Mouse (Mus musculus): ENCODE measurements at regions not wholly inside any gene's neighbourhood (a gene's known extent, or its start where the extent isn't known, plus 50 kb on each side); places are given as distances from the start of the nearest gene placed in this dataset.

- no peaks in the 10 kb centered on the region for H3K36me3 ChIP-seq (ENCODE audit: control insufficient read depth, insufficient read depth, low read length)
- no peaks in the 10 kb centered on the region for H3K27me3 ChIP-seq (ENCODE audit: control insufficient read depth, insufficient read depth, low read length)
- no peak overlapping the region for H3K9ac ChIP-seq (ENCODE audit: low read length)
- H3K4me3 ChIP-seq (ENCODE audit: control insufficient read depth in 1 of 2, insufficient read depth in 1 of 2, low read depth in 1 of 2, low read length in 2 of 2), result no peak overlapping the region
- peaks cover 0 to 4% of the 10 kb centered on the region in 2 experiments; a peak in 1 of 4 replicates for H3K4me1 ChIP-seq (ENCODE audit: control insufficient read depth in 2 of 2, insufficient read depth in 2 of 2, low read length in 2 of 2)
- H3K9me3 ChIP-seq (ENCODE audit: control insufficient read depth, low read length), result no peaks in the 10 kb centered on the region
- no peak for ATAC-seq (ENCODE audit: insufficient number of reproducible peaks, insufficient read depth, low FRiP score, low read depth)
- 88% methylated on average over 3 of the region's 3 CpGs for WGBS
- H3K27ac ChIP-seq (replicated peaks in 1 of 2; ENCODE audit: control insufficient read depth in 1 of 2, insufficient read depth in 1 of 2, low read depth in 2 of 2, low read length in 2 of 2), result no peak overlapping the region
- no peak overlapping the region for H3K4me2 ChIP-seq (ENCODE audit: low read length)
Measured at GRCm38 (mm10) chr9:94467846-94468245, 70.0 kb downstream of the 1190002N15Rik start.

DNA sequence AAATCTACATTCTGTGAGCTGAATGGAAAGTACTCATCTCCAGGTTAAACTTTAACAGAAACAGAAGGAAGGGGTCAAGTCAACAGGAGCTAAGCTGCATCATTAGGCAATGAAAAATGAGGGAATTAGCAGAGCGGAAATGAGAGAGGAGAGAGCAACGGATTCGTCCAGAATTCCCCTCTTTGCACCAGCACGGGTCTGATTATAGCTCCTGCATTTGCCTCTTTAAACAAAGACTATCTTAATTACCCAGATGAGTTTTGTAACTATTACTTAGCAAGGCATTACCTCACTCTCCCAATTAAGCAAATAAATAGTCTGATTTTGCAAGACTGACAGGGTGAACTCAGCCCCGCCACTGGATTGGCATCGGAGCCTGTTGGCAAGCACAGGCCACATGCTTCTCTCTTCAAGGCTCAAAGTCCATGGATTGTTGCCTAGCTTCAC lies 81.8 kb downstream of the 1190002N15Rik start:
- Histone ChIP-seq H3K4me3 (ENCODE audit: control insufficient read depth in 1 of 2, insufficient read depth in 1 of 2, low read depth in 1 of 2, low read length in 2 of 2) (no peak overlapping the region), H3K9ac (ENCODE audit: low read length) (no peak overlapping the region), H3K4me2 (ENCODE audit: low read length) (no peak overlapping the region), H3K9me3 (ENCODE audit: control insufficient read depth, low read length) (no peaks in the 10 kb centered on the region), H3K36me3 (ENCODE audit: control insufficient read depth, insufficient read depth, low read length) (no peaks in the 10 kb centered on the region), H3K4me1 (ENCODE audit: control insufficient read depth in 2 of 2, insufficient read depth in 2 of 2, low read length in 2 of 2) (no peaks in the 10 kb centered on the region), H3K27me3 (ENCODE audit: control insufficient read depth, insufficient read depth, low read length) (no peaks in the 10 kb centered on the region), H3K27ac (replicated peaks in 1 of 2; ENCODE audit: control insufficient read depth in 1 of 2, insufficient read depth in 1 of 2, low read depth in 2 of 2, low read length in 2 of 2) (no peak overlapping the region)
- ATAC-seq (ENCODE audit: insufficient number of reproducible peaks, insufficient read depth, low FRiP score, low read depth), result no peak
- WGBS, result 78% methylated on average over 6 of the region's 6 CpGs

DNA sequence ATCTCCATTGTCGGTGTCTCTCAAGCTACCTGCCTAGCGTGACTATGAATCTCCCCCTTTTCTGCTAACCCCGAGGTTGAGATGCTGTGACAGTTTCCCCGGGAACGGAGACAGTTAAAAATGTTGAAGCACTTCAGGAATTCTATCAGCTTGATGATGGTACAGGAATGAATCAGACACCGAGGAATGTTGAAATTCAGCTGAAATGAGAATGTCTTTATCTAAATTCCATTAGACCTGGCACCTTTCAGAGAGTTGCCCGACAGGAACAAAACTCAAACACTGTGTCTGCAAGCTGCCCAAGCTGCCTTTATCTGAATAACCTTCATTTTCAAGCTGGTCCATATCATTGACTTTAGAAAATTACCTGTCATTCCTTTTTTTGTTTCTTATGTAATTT lies 82.4 kb downstream of the 1190002N15Rik start:
- H3K4me2 ChIP-seq (ENCODE audit: low read length), result no peak overlapping the region
- H3K4me3 ChIP-seq (ENCODE audit: control insufficient read depth in 1 of 2, insufficient read depth in 1 of 2, low read depth in 1 of 2, low read length in 2 of 2), result no peak overlapping the region
- no peaks in the 10 kb centered on the region for H3K9me3 ChIP-seq (ENCODE audit: control insufficient read depth, low read length)
- no peak overlapping the region for H3K9ac ChIP-seq (ENCODE audit: low read length)
- no peak for ATAC-seq (ENCODE audit: insufficient number of reproducible peaks, insufficient read depth, low FRiP score, low read depth)
- H3K27ac ChIP-seq (replicated peaks in 1 of 2; ENCODE audit: control insufficient read depth in 1 of 2, insufficient read depth in 1 of 2, low read depth in 2 of 2, low read length in 2 of 2), result no peak overlapping the region
- H3K27me3 ChIP-seq (ENCODE audit: control insufficient read depth, insufficient read depth, low read length), result no peaks in the 10 kb centered on the region
- no peaks in the 10 kb centered on the region for H3K4me1 ChIP-seq (ENCODE audit: control insufficient read depth in 2 of 2, insufficient read depth in 2 of 2, low read length in 2 of 2)
- 52% methylated on average over 7 of the region's 7 CpGs for WGBS
- no peaks in the 10 kb centered on the region for H3K36me3 ChIP-seq (ENCODE audit: control insufficient read depth, insufficient read depth, low read length)

- Histone ChIP-seq H3K4me2 (ENCODE audit: low read length) (no peak overlapping the region), H3K9me3 (ENCODE audit: control insufficient read depth, low read length) (no peaks in the 10 kb centered on the region), H3K4me1 (ENCODE audit: control insufficient read depth in 2 of 2, insufficient read depth in 2 of 2, low read length in 2 of 2) (no peaks in the 10 kb centered on the region), H3K36me3 (ENCODE audit: control insufficient read depth, insufficient read depth, low read length) (no peaks in the 10 kb centered on the region), H3K4me3 (ENCODE audit: control insufficient read depth in 1 of 2, insufficient read depth in 1 of 2, low read depth in 1 of 2, low read length in 2 of 2) (no peak overlapping the region), H3K27ac (replicated peaks in 1 of 2; ENCODE audit: control insufficient read depth in 1 of 2, insufficient read depth in 1 of 2, low read depth in 2 of 2, low read length in 2 of 2) (no peak overlapping the region), H3K9ac (ENCODE audit: low read length) (no peak overlapping the region), H3K27me3 (ENCODE audit: control insufficient read depth, insufficient read depth, low read length) (no peaks in the 10 kb centered on the region)
- 68% methylated on average over 8 of the region's 8 CpGs for WGBS
- ATAC-seq (ENCODE audit: insufficient number of reproducible peaks, insufficient read depth, low FRiP score, low read depth), result no peak
Measured at GRCm38 (mm10) chr9:94449911-94450310, 88.0 kb downstream of the 1190002N15Rik start.

- Histone ChIP-seq H3K9ac (ENCODE audit: low read length) (no peak overlapping the region), H3K9me3 (ENCODE audit: control insufficient read depth, low read length) (no peaks in the 10 kb centered on the region), H3K4me1 (ENCODE audit: control insufficient read depth in 2 of 2, insufficient read depth in 2 of 2, low read length in 2 of 2) (no peaks in the 10 kb centered on the region), H3K27ac (replicated peaks in 1 of 2; ENCODE audit: control insufficient read depth in 1 of 2, insufficient read depth in 1 of 2, low read depth in 2 of 2, low read length in 2 of 2) (no peak overlapping the region), H3K36me3 (ENCODE audit: control insufficient read depth, insufficient read depth, low read length) (no peaks in the 10 kb centered on the region), H3K27me3 (ENCODE audit: control insufficient read depth, insufficient read depth, low read length) (no peaks in the 10 kb centered on the region), H3K4me2 (ENCODE audit: low read length) (no peak overlapping the region), H3K4me3 (ENCODE audit: control insufficient read depth in 1 of 2, insufficient read depth in 1 of 2, low read depth in 1 of 2, low read length in 2 of 2) (no peak overlapping the region)
- ATAC-seq (ENCODE audit: insufficient number of reproducible peaks, insufficient read depth, low FRiP score, low read depth), result no peak
- WGBS, result 74% methylated on average over 8 of the region's 8 CpGs
Measured at GRCm38 (mm10) chr9:94446182-94446763, 91.6 kb downstream of the 1190002N15Rik start.

DNA sequence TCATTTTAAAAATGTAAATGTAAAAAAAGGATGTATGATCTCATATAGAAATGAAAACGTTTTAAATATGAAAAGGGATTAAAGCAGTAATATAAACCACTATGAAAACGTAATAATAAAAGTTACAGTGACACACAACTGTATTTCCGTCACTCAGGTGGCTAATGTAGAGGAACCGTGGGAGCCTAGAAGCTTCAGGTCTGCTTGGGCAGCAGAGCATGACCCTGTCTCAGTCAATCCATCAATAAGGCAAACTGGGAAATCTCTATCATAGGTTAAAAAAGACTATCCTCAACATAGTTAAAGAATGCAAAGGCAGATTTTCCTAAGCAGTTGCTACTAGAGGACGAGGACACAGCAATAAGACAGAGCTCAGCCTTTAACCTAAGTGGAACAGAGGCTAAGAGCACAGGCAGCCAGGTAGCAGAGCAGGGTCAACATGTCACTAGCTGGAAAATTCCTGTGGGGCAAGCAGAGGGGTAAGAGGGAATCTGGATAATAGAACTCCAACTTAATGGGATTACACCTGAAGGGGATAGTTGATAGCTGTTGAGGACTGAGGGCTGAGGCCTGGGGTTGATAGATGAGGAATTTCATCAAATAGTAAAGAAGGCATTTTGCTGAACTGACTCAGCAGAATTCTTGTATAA lies 93.6 kb downstream of the 1190002N15Rik start:
- no peaks in the 10 kb centered on the region for H3K4me1 ChIP-seq (ENCODE audit: control insufficient read depth in 2 of 2, insufficient read depth in 2 of 2, low read length in 2 of 2)
- no peaks in the 10 kb centered on the region for H3K27me3 ChIP-seq (ENCODE audit: control insufficient read depth, insufficient read depth, low read length)
- H3K36me3 ChIP-seq (ENCODE audit: control insufficient read depth, insufficient read depth, low read length), result no peaks in the 10 kb centered on the region
- no peak overlapping the region for H3K27ac ChIP-seq (replicated peaks in 1 of 2; ENCODE audit: control insufficient read depth in 1 of 2, insufficient read depth in 1 of 2, low read depth in 2 of 2, low read length in 2 of 2)
- H3K9me3 ChIP-seq (ENCODE audit: control insufficient read depth, low read length), result no peaks in the 10 kb centered on the region
- H3K9ac ChIP-seq (ENCODE audit: low read length), result no peak overlapping the region
- no peak for ATAC-seq (ENCODE audit: insufficient number of reproducible peaks, insufficient read depth, low FRiP score, low read depth)
- no peak overlapping the region for H3K4me3 ChIP-seq (ENCODE audit: control insufficient read depth in 1 of 2, insufficient read depth in 1 of 2, low read depth in 1 of 2, low read length in 2 of 2)
- 73% methylated on average over 5 of the region's 5 CpGs for WGBS
- H3K4me2 ChIP-seq (ENCODE audit: low read length), result no peak overlapping the region

DNA sequence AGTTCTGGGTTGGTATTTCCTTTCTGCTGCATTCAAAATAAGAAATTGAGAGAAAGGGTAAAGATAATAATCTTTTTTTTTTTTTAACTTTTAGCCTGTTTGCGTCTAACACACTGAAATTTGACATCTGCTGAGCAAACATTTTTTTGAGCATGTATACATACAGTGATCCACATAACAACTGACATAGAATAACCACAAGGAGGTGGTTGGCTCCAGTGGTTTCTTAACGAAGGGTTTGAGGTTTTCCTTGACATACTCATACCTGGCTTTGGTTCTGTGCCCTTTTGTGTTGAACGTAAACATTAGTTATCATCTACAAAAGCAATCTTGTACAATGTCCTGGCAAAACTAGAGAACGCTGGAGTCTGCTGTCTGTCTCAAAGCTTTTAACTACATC lies 96.5 kb downstream of the 1190002N15Rik start:
- no peaks in the 10 kb centered on the region for H3K9me3 ChIP-seq (ENCODE audit: control insufficient read depth, low read length)
- no peak overlapping the region for H3K27ac ChIP-seq (replicated peaks in 1 of 2; ENCODE audit: control insufficient read depth in 1 of 2, insufficient read depth in 1 of 2, low read depth in 2 of 2, low read length in 2 of 2)
- no peak overlapping the region for H3K4me2 ChIP-seq (ENCODE audit: low read length)
- no peak for ATAC-seq (ENCODE audit: insufficient number of reproducible peaks, insufficient read depth, low FRiP score, low read depth)
- H3K9ac ChIP-seq (ENCODE audit: low read length), result no peak overlapping the region
- no peaks in the 10 kb centered on the region for H3K36me3 ChIP-seq (ENCODE audit: control insufficient read depth, insufficient read depth, low read length)
- no peaks in the 10 kb centered on the region for H3K4me1 ChIP-seq (ENCODE audit: control insufficient read depth in 2 of 2, insufficient read depth in 2 of 2, low read length in 2 of 2)
- H3K4me3 ChIP-seq (ENCODE audit: control insufficient read depth in 1 of 2, insufficient read depth in 1 of 2, low read depth in 1 of 2, low read length in 2 of 2), result no peak overlapping the region
- 66% methylated on average over 4 of the region's 4 CpGs for WGBS
- no peaks in the 10 kb centered on the region for H3K27me3 ChIP-seq (ENCODE audit: control insufficient read depth, insufficient read depth, low read length)

- Histone ChIP-seq H3K36me3 (ENCODE audit: control insufficient read depth, insufficient read depth, low read length) (no peaks in the 10 kb centered on the region), H3K9ac (ENCODE audit: low read length) (no peak overlapping the region), H3K4me1 (ENCODE audit: control insufficient read depth in 2 of 2, insufficient read depth in 2 of 2, low read length in 2 of 2) (no peaks in the 10 kb centered on the region), H3K4me3 (ENCODE audit: control insufficient read depth in 1 of 2, insufficient read depth in 1 of 2, low read depth in 1 of 2, low read length in 2 of 2) (no peak overlapping the region), H3K27me3 (ENCODE audit: control insufficient read depth, insufficient read depth, low read length) (no peaks in the 10 kb centered on the region), H3K9me3 (ENCODE audit: control insufficient read depth, low read length) (no peaks in the 10 kb centered on the region), H3K27ac (replicated peaks in 1 of 2; ENCODE audit: control insufficient read depth in 1 of 2, insufficient read depth in 1 of 2, low read depth in 2 of 2, low read length in 2 of 2) (no peak overlapping the region), H3K4me2 (ENCODE audit: low read length) (no peak overlapping the region)
- no peak for ATAC-seq (ENCODE audit: insufficient number of reproducible peaks, insufficient read depth, low FRiP score, low read depth)
Measured at GRCm38 (mm10) chr9:94433468-94433867, 104.4 kb downstream of the 1190002N15Rik start.

Measured in heart, embryonic 14.5 days (tissue).